Mouse (Mus musculus) bone marrow macrophage, adult 2 months (primary cell): ENCODE measurements around the gene Gm42417. TPM values are rescaled to one million over a fixed set of nuclear protein-coding genes. Genes with fewer than 3 reads are reported as not detected.
"Not testable (repeated sequence)": the region's sequence is repeated elsewhere in the genome, so short reads cannot be mapped to it uniquely, and the experiment has no call there.

Source experiments
- H3K27ac ChIP-seq: 2 replicates; pipeline ENCODE4 v1.5.1; 2012; ENCODE audit warnings: low read depth, low read length; ENCODE audit not compliant: insufficient read depth
- H3K4me1 ChIP-seq: 2 replicates; pipeline ENCODE4 v1.6.1; 2012; ENCODE audit warnings: low read length; ENCODE audit not compliant: control insufficient read depth, insufficient read depth
- H3K4me3 ChIP-seq: 2 replicates; pipeline ENCODE4 v1.5.1; 2012; ENCODE audit warnings: mild to moderate bottlenecking, low read length, moderate library complexity; ENCODE audit not compliant: insufficient read depth
- CTCF ChIP-seq: IDR thresholded peaks from 2 replicates; pipeline ENCODE4 v1.5.1; 2012; ENCODE audit warnings: low read depth, mild to moderate bottlenecking, low read length, moderate library complexity
- POLR2A ChIP-seq: IDR thresholded peaks from 2 replicates; pipeline ENCODE4 v1.6.1; 2012; ENCODE audit warnings: mild to moderate bottlenecking, low read depth, low read length, borderline replicate concordance
- polyA plus RNA-seq: library from polyadenylated mRNA; stranded (reverse); fragments of >200 nt; gene quantifications from 2 replicates; pipeline ENCODE4 v1.2.4, GENCODE M21; 2012; ENCODE audit not compliant: missing spikeins, insufficient read depth, insufficient read length

Gene Gm42417
- polyA plus RNA-seq, 1 experiment: 3.5 TPM

DNA sequence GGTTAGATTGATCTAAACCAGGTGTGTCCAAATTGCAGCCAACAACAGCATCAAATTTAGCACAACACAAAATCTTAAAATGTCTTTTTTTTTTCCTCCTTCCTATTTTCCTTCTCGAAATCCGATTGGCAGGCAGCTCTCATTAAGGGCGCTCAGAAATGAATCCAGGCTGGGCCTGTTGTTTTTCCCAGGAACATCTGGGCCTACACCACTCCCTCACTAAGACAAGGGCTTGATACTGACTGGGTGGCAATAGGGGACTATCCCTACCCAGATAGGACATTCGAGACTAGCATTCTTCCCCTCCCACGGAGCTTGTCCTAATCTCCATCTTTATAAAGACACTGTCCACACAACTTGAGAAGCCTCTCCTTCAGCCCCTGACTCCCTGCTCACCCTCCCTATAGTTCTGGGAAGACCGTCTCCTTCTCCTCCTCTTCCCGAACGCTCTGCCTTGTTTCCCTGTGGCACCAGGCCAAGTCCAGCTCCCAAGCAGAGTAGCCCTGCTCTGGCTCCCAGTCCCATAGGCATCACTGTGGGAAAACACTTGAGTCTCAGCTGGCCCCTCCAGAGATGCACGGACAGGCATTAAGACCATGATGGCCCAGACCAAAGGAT is 8.9 kb upstream of the Gm42417 start:
- no peak overlapping the region for H3K4me3 ChIP-seq
- peaks cover 3% of the 10 kb centered on the region; the same call in 1 of the 2 replicates for H3K4me1 ChIP-seq
- no peak overlapping the region for H3K27ac ChIP-seq
- TF ChIP-seq CTCF (no peak), POLR2A (no peak)

GRCm38 (mm10) chr1:36546888-36547471 is 7.8 kb upstream of the Gm42417 start, which contains the start of gene Ankrd39:
Ankrd39 (minus strand) TSS chr1:36547445.
- TF ChIP-seq POLR2A (no peak), CTCF (peak; percentile 77)
- no peak within 1 kb of the TSS for H3K27ac ChIP-seq
- H3K4me1 ChIP-seq: peaks cover 3% of the 10 kb centered on the region; the same call in 1 of the 2 replicates
- H3K4me3 ChIP-seq: peak within 1 kb of the TSS; percentile 80

- no peak overlapping the region for H3K27ac ChIP-seq
- H3K4me1 ChIP-seq: peaks cover 3% of the 10 kb centered on the region; the same call in 1 of the 2 replicates
- TF ChIP-seq CTCF (no peak), POLR2A (no peak)
- H3K4me3 ChIP-seq: peak overlapping the region; percentile 80
Observed at GRCm38 (mm10) chr1:36545845-36546600, 6.8 kb upstream of the Gm42417 start.

DNA sequence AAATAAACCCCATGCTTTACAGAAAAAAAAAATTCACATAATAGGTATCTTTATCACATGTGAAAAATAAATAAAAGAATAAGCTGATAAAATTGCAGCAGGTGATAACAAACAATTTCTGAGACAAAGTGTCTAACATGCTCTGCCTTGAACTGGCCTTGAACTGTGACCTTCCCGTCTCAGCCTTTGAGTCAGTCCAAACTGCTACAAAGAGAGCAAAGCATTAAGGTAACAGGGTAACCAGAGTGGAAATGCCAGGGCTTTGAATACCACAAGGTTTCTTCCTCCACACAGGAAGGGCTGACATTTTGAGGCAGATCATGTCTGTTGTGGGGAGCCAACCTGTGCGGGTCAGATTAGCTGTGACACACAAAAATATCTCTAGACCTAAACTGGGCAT is 6.2 kb upstream of the Gm42417 start:
- H3K4me3 ChIP-seq: no peak overlapping the region
- no peak overlapping the region for H3K27ac ChIP-seq
- no peak for TF ChIP-seq CTCF
- no peak for TF ChIP-seq POLR2A
- peaks cover 3% of the 10 kb centered on the region; the same call in 1 of the 2 replicates for H3K4me1 ChIP-seq

DNA sequence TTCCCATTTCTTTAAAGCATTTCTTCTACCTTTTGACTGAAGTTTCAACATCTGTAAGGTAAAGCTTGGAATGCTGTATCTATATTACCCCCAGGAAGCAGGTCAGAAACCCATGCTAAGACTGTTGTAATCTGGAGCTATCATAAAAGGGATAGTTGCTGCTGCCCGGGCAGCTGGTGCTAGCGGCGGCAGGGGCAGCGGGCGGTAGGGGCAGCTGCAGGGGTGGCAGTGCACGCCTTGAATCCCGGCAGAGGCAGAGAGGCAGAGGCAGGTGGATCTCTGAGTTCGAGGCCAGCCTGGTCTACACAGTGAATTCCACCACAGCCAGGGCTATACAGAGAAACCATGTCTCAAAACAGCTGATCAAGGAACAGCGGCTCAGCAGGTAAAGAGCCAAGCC is 3.7 kb upstream of the Gm42417 start:
- peaks cover 3% of the 10 kb centered on the region; the same call in 1 of the 2 replicates for H3K4me1 ChIP-seq
- no peak overlapping the region for H3K27ac ChIP-seq
- no peak for TF ChIP-seq POLR2A
- no peak for TF ChIP-seq CTCF
- no peak overlapping the region for H3K4me3 ChIP-seq

DNA sequence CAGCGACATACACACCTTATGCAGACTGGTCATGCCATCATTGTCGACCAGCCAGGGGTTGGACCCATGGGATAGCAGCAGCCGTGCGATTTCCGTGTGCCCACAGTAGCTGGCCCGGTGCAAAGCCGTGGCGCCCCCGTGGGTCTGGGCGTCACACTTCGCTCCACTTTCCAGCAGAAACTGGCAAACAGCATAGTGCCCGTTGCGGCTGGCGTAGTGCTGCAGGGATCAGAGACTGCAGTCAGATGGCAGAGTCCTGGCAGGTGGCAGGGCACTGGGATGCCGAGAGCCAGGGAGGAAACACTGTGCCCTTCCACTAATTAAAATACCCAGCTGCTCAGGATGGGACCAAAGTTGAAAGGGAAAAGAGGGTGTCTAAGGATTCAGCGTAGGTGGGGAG is 2.6 kb upstream of the Gm42417 start:
- TF ChIP-seq POLR2A (no peak), CTCF (no peak)
- Histone ChIP-seq H3K4me3 (no peak overlapping the region), H3K27ac (no peak overlapping the region), H3K4me1 (peaks cover 3% of the 10 kb centered on the region; the same call in 1 of the 2 replicates)

- H3K27ac ChIP-seq: no peak overlapping the region
- H3K4me3 ChIP-seq: no peak overlapping the region
- TF ChIP-seq POLR2A (no peak), CTCF (no peak)
- H3K4me1 ChIP-seq: peaks cover 2% of the 10 kb centered on the region; the same call in 1 of the 2 replicates
Observed at GRCm38 (mm10) chr1:36540807-36541206, 1.6 kb upstream of the Gm42417 start.

GRCm38 (mm10) chr1:36540132-36540531 is 903 bp upstream of the Gm42417 start:
- no peaks in the 10 kb centered on the region for H3K4me1 ChIP-seq
- no peak overlapping the region for H3K4me3 ChIP-seq
- no peak overlapping the region for H3K27ac ChIP-seq
- TF ChIP-seq POLR2A: no peak
- TF ChIP-seq CTCF: no peak

DNA sequence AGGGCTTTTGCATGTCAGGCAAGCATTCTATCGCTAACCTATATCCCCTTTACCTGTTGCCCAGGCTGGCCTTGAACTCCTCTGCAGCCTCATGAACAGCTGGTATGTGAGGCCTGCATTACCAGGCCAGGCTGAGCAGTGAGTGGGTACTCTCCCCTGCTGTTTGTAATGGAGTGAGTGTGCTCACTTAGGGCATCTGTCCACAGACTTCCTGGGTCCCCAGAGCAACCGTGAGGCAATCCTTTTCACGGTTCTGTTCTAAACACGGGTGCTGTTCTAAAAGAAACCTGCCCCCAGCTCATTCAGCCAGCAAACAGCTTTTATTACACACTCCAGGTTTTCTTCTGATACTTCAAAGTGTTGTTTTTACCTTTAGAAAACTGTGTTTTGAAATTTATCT is 502 bp downstream of the Gm42417 start:
- H3K4me3 ChIP-seq: no peak overlapping the region
- H3K27ac ChIP-seq: no peak overlapping the region
- TF ChIP-seq POLR2A (no peak), CTCF (no peak)
- H3K4me1 ChIP-seq: no peaks in the 10 kb centered on the region

GRCm38 (mm10) chr1:36536783-36537182 is 2.4 kb downstream of the Gm42417 start, which contains the start of gene Ankrd23:
Ankrd23 (minus strand) TSS chr1:36536883.
- H3K27ac ChIP-seq, H3K4me1 ChIP-seq, H3K4me3 ChIP-seq: not testable (repeated sequence)
